Mouse (Mus musculus) lung, postnatal 0 days (tissue): ENCODE data around the gene Pacrg.

Experiments used
- CTCF ChIP-seq: IDR thresholded peaks from 2 replicates; pipeline ENCODE4 v1.5.1; 2016; ENCODE audit warnings: antibody characterized with exemption, mild to moderate bottlenecking
- EP300 ChIP-seq: IDR thresholded peaks from 2 replicates; pipeline ENCODE4 v1.6.1; 2016; ENCODE audit warnings: antibody characterized with exemption, mild to moderate bottlenecking, control low read depth

- no peak for TF ChIP-seq CTCF
- no peak for TF ChIP-seq EP300
Measured at GRCm38 (mm10) chr17:10695421-10695820, 144.7 kb downstream of the Pacrg start.
